Mouse (Mus musculus) lung, embryonic 14.5 days (tissue): ENCODE measurements around the gene Prss36. TPM values are rescaled to one million over a fixed set of nuclear protein-coding genes. Genes with fewer than 3 reads are reported as not detected.
A peak's percentile ranks its signal among the peaks of the same experiment; 100 is the strongest.

Source experiments
- ATAC-seq: fragments of 200-750 bp; cut with Nextera tagmentation; 2 replicates; pipeline ENCODE4 v1.8.0; 2017; ENCODE audit warnings: mild to moderate bottlenecking, moderate TSS enrichment, moderate library complexity; ENCODE audit not compliant: insufficient read depth
- DNase-seq: peaks from one replicate; pipeline ENCODE4 v3.0.0-alpha.2; 2015
- H3K27ac ChIP-seq: fragments of 300-500 bp; sonication (generic); 2 replicates; pipeline ENCODE4 v1.5.1; 2014; ENCODE audit warnings: low read depth, mild to moderate bottlenecking, moderate library complexity
- H3K27me3 ChIP-seq: fragments of 300-500 bp; sonication (generic); 2 replicates; pipeline ENCODE4 v1.6.1; 2014; ENCODE audit warnings: low read length, control low read depth; ENCODE audit not compliant: insufficient read depth
- H3K36me3 ChIP-seq: fragments of 300-500 bp; sonication (generic); 2 replicates; pipeline ENCODE4 v1.6.1; 2014; ENCODE audit warnings: control low read depth; ENCODE audit not compliant: insufficient read depth
- H3K4me1 ChIP-seq: fragments of 300-500 bp; sonication (generic); 2 replicates; pipeline ENCODE4 v1.6.1; 2014; ENCODE audit warnings: antibody characterized with exemption, control low read depth; ENCODE audit not compliant: insufficient read depth
- H3K4me2 ChIP-seq: fragments of 300-500 bp; sonication (generic); 2 replicates; pipeline ENCODE4 v1.6.1; 2014; ENCODE audit warnings: mild to moderate bottlenecking
- H3K4me3 ChIP-seq: fragments of 300-500 bp; sonication (generic); 2 replicates; pipeline ENCODE4 v1.5.1; 2014; ENCODE audit warnings: low read depth, low read length
- H3K9ac ChIP-seq: fragments of 300-500 bp; sonication (generic); 2 replicates; pipeline ENCODE4 v1.6.1; 2014
- H3K9me3 ChIP-seq: fragments of 300-500 bp; sonication (generic); 2 replicates; pipeline ENCODE4 v1.6.1; 2016; ENCODE audit warnings: low read depth, low read length, control low read depth
- CTCF ChIP-seq: IDR thresholded peaks from 2 replicates; pipeline ENCODE4 v1.5.1; 2016; ENCODE audit warnings: antibody characterized with exemption, low read depth
- WGBS: fragments of 180-500 bp; shearing (Covaris S2); extraction: QIAGEN DNeasy Blood & Tissue Kit; methylation state at CpG from one replicate; pipeline ENCODE4 v1.1.7; 2014; 5-methylcytosine and 5-hydroxymethylcytosine counted together
- polyA plus RNA-seq: library from polyadenylated mRNA; unstranded; fragments of >200 nt; fragmentation: Nextera tagmentation; extraction: Ambion mirVana; gene quantifications from 2 replicates; pipeline ENCODE4 v1.2.1, GENCODE M21; 2014

The Prss36 gene
- 9.2 and 9.7 TPM in 2 replicates for polyA plus RNA-seq

DNA sequence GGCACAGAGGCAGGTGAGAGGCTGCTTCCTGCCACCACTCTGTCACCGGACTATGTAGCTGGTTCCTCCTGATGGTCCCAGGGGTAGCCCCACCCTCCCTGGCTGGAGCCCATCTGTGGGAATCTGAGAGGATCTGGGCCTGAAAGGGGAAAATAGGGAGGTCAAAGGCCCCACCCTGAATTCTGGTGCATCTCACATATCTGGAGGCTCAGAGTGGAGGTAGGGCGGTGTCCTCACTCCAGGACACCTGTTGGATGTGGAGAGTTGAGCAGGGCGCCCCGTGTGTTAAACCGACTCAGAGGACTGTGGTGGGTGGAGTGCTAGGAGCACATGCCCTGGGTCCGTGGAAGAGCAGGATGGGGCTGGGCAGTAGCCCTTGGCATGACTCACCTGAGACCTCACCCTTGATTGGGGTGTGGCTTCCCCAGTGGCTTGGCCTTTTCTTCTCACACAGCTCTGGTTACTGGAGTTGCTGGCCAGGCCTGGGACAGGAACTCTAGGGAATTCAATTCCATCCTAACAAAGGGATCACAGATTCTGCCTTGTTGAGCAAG, at the start of gene Prss36:
Gene Prss36 (minus strand): TSS at position 256 of the 554 bp plus-strand sequence.
- no peak for TF ChIP-seq CTCF

DNA sequence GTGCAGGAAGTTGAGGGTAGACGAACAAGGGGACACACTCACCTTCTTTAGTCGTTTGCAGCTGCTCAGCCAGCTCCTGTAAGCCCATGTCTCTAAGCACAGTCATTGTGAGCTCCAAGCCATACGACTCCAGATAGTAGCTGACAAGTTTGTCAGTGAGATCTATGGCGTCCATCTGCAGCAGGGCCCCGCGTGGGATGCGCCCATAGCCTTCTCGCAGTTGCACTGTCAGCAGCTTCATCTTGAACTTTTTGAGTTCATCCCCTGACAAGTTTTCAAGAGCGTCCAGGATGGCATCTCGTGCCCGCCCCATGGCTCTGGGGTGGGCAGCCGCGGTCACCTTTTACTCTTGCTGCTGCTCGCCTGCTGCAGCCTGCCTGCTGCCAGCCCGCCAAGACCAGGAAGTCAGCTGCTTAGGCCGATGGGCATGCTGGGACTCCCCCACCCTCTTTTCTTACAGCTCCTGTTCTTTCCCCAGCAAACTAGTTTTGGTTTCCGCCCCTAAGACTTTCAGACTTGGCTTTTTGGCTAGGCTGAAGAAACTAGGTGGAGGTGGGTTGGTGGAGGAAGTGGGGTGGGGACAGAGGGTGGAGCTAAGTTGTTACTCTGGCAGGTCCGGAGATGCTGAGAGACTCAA, 46.9 kb upstream of the Prss36 start, which contains the start of gene Pycard:
Gene Pycard (minus strand): TSS at position 527 of the 637 bp plus-strand sequence.
- peaks cover 33% of the 10 kb centered on the region for H3K36me3 ChIP-seq
- H3K4me1 ChIP-seq: peaks cover 4% of the 10 kb centered on the region; the same call in 1 of the 2 replicates
- no peaks in the 10 kb centered on the region for H3K27me3 ChIP-seq
- no peak for TF ChIP-seq CTCF
- 11% methylated on average over 18 of the region's 18 CpGs for WGBS
- no peaks in the 10 kb centered on the region for H3K9me3 ChIP-seq
- DNase-seq (peak; percentile 59), ATAC-seq (peak; percentile 38)
- peak within 1 kb of the TSS; percentile 46; the same call in 1 of the 2 replicates for H3K9ac ChIP-seq
- H3K4me3 ChIP-seq: peak within 1 kb of the TSS; percentile 27
- peak within 1 kb of the TSS; percentile 64 for H3K4me2 ChIP-seq
- H3K27ac ChIP-seq: peak within 1 kb of the TSS; percentile 50; the same call in 1 of the 2 replicates

More for the DNA sequence above, at the start of gene Prss36:
- no peak within 1 kb of the TSS for H3K9ac ChIP-seq
- no peak within 1 kb of the TSS for H3K4me3 ChIP-seq
- peaks cover 25% of the 10 kb centered on the region for H3K27me3 ChIP-seq
- no peak within 1 kb of the TSS for H3K27ac ChIP-seq
- no peaks in the 10 kb centered on the region for H3K9me3 ChIP-seq
- H3K4me2 ChIP-seq: no peak within 1 kb of the TSS
- WGBS: 69% methylated on average over 6 of the region's 6 CpGs
- DNase-seq (no peak), ATAC-seq (no peak)
- H3K36me3 ChIP-seq: no peaks in the 10 kb centered on the region
- H3K4me1 ChIP-seq: no peaks in the 10 kb centered on the region

DNA sequence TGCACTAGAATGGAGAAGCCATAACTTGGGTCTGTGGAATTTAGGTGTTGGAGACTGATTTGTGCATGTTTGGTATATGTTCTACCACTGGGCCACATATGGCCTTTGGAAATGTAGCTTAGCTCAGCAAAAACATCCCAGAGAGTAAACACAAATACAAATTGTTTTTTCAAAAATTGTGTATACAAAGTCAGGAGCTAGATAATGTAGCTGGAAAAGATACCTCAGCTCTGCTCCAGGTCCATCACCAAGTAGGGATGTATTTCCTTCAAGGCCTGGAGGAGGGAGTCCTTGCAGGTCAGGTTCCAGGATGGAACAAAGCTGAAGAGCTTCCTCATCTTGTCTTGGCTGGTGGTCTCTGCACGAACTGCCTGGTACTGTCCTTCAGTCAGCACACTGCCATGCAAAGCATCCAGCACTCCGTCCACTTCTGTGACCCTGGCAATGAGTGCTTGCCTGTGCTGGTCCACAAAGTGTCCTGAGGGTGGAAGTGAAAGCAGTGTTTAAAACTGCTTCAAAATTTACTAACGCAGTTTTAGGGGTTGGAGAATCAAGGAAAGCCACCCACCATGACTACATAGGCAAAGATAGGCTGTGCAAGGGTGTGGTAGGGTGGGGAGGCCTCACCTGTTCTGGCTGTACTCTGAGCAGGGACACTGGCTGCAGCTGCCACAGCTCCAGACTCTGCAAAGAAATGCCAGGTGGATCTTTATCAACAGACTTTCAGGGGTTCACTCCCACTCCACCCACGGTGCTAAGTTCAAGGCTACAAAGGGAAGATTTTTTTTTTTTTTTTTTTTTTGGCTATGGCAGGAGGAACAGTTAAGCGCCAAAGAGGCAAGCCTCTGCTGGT, 46.2 kb upstream of the Prss36 start:
- Histone ChIP-seq H3K4me3 (peak overlapping the region; percentile 27), H3K9me3 (no peaks in the 10 kb centered on the region), H3K9ac (peak overlapping the region; percentile 46; the same call in 1 of the 2 replicates), H3K36me3 (peaks cover 41% of the 10 kb centered on the region), H3K4me2 (peak overlapping the region; percentile 64), H3K4me1 (peaks cover 4% of the 10 kb centered on the region; the same call in 1 of the 2 replicates), H3K27me3 (no peaks in the 10 kb centered on the region), H3K27ac (0 out of 2 replicates have a peak overlapping the region, but pooled peaks have one; percentile 50)
- WGBS: 28% methylated on average over 5 of the region's 5 CpGs
- no peak for TF ChIP-seq CTCF
- ATAC-seq (peak; percentile 36; the same call in 1 of the 2 replicates), DNase-seq (no peak)

DNA sequence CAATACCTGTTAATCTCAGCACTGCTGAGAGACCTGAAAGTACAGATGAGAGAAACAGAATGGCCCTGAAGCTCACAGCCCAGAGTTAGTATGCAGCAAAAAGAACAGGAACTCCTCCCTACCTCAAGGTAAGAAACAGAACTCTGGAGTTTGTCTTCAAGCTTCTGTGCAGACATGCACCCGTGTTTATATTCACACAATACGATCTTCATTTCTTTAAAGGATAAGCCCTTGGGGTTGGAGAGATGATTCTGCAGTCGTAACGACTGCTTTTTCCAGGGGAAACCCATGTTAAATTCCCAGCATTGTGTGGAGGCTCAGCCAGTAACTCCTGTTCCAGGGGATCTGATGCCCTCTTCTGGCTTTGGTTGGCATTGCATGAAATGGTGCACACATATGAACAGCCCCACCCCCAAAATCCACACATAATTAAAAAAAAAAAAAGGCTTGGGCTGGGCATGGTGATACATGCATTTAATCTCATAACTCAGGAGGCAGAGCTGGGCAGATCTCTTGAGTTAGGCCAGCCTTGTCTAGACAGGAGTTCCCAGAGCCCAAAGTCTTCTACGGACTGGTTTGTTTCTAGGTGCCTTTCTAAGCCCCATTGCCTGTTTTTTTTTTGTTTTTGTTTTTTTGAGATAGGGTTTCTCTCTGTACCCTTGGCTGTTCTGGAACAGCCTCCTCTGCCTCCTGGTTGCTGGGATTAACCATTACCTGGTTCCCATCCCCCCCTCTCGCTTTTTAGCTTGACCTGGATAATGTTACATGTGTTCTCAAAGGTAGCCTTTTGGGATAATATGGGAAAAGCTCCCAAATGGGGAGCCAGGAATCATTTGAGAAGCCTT, 45.3 kb upstream of the Prss36 start:
- peak; percentile 78 for TF ChIP-seq CTCF
- ATAC-seq: peak; percentile 48
- 40% methylated on average over 6 of the region's 6 CpGs for WGBS
- Histone ChIP-seq H3K36me3 (peaks cover 49% of the 10 kb centered on the region), H3K27ac (no peak overlapping the region), H3K27me3 (no peaks in the 10 kb centered on the region), H3K9me3 (no peaks in the 10 kb centered on the region), H3K4me2 (peak overlapping the region; percentile 64), H3K4me1 (peaks cover 4% of the 10 kb centered on the region; the same call in 1 of the 2 replicates), H3K4me3 (no peak overlapping the region), H3K9ac (no peak overlapping the region)
- peak; percentile 90 for DNase-seq

DNA sequence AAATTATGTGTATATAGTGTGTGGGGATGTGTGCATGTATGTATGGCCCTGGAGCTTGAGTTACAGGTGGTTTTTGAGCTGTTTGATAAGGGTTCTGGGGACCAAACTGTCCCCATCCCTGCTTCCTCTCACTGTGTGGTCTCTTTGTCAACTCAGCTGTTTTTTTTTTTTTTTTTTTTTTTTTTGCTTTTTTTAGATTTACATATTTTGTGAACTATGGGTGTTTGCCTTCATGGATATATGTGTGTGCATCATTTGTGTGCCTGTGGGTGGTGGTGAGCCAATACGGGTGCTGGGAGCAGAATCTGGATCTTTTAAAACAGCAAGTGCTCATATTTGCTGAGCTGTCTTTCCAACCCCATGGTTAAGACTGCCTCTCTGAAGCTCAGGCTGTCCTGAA, 42.4 kb upstream of the Prss36 start:
- no peaks in the 10 kb centered on the region for H3K9me3 ChIP-seq
- no peak for TF ChIP-seq CTCF

DNA sequence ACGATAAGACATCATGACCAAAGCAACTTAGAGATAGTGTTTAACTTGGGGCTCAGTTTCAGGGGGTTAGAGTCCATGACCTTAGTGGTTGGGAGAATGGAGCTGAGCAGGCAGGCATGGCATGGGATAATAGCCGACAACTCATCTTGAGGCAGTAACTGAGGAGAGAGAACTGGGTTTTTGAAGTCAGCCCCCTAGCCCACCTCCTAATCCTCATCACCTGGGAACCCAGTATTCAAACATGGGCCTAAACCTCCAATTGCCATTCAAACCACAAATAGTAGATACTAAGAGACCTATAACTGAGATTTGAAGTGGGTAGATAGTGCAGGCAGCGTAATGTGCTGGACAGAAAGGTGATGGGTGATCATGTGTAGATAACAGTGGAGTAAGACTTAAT, 34.1 kb upstream of the Prss36 start:
- no peak overlapping the region for H3K4me2 ChIP-seq
- DNase-seq (no peak), ATAC-seq (no peak)
- no peaks in the 10 kb centered on the region for H3K9me3 ChIP-seq
- 88% methylated on average over 3 of the region's 3 CpGs for WGBS
- H3K4me1 ChIP-seq: no peaks in the 10 kb centered on the region
- no peak for TF ChIP-seq CTCF
- no peak overlapping the region for H3K27ac ChIP-seq
- no peak overlapping the region for H3K9ac ChIP-seq
- H3K4me3 ChIP-seq: no peak overlapping the region
- H3K36me3 ChIP-seq: peaks cover 100% of the 10 kb centered on the region
- no peaks in the 10 kb centered on the region for H3K27me3 ChIP-seq

More for the DNA sequence above, 42.4 kb upstream of the Prss36 start:
- Histone ChIP-seq H3K27ac (no peak overlapping the region), H3K9ac (no peak overlapping the region), H3K36me3 (peaks cover 79% of the 10 kb centered on the region), H3K4me1 (peaks cover 4% of the 10 kb centered on the region; the same call in 1 of the 2 replicates), H3K4me2 (no peak overlapping the region), H3K4me3 (no peak overlapping the region), H3K27me3 (no peaks in the 10 kb centered on the region)
- 85% methylated on average over 1 of the region's 1 CpGs for WGBS
- ATAC-seq: no peak
- DNase-seq: no peak
